13 mouse cellular contexts compared by ENCODE assay signal in the genomic region with DNA sequence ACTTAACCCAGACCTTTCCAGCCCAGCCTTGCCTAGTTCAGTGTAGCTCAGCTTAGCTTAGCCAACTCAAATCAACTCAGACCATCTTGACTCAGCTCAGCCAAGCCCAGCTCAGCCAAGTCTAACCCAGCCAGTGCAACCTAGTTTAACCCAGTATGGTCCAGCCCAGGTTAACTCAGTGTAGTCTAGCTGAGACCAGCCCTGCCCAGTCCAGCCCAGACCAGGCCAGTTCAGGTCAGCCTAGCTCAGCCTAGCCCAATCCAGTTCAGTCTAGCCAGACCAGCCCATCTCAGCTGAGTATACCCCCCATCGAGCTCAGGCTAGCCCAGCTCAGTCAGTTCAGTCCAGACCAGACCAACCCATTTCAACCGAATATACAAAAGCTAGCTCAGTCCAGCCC.
DNase-seq lines count a peak whose midpoint lies in the region; ATAC-seq and TF ChIP-seq lines count a peak whose summit lies in the region.
"Had no signal": no experiment of that assay in that cellular context is flagged by ENCODE, and none has a peak within 500 bp of the region (broad histone marks: within the 10 kb centered on the region; RNA-seq: fewer than 3 reads in every experiment).

No protein-coding gene starts in this region.

- H3K4me1 ChIP-seq in forebrain, embryonic 13.5 days: no peaks in the 10 kb centered on the region
- 0 out of 2 replicates have a peak, but pooled peaks cover 5% of the 10 kb centered on the region for H3K4me1 ChIP-seq in forebrain, embryonic 10.5 days
- H3K4me1 ChIP-seq in lung, embryonic 14.5 days (ENCODE audit: insufficient read depth): no peaks in the 10 kb centered on the region
- H3K4me1 ChIP-seq in lung, adult 2 months (ENCODE audit: control insufficient read depth, insufficient read depth, low read length): no peaks in the 10 kb centered on the region
- no peaks in the 10 kb centered on the region for H3K4me1 ChIP-seq in intestine, embryonic 14.5 days (replicated peaks; ENCODE audit: control insufficient read depth, insufficient read depth, low read length)
- H3K4me1 ChIP-seq in midbrain, postnatal 0 days (ENCODE audit: insufficient read depth, low read length): no peaks in the 10 kb centered on the region
- H3K4me1 ChIP-seq: heart, embryonic 13.5 days had no signal

- WGBS in forebrain, embryonic 13.5 days: 84% methylated on average over 2 of the region's 2 CpGs
- WGBS in forebrain, embryonic 10.5 days: 89% methylated on average over 2 of the region's 2 CpGs
- WGBS in lung, embryonic 14.5 days: 75% methylated on average over 2 of the region's 2 CpGs
- WGBS in lung, adult 2 months: 68% methylated on average over 2 of the region's 2 CpGs
- WGBS in intestine, embryonic 14.5 days: 71% methylated on average over 2 of the region's 2 CpGs
- WGBS in midbrain, postnatal 0 days: 81% methylated on average over 2 of the region's 2 CpGs

- no peaks in the 10 kb centered on the region for H3K36me3 ChIP-seq in forebrain, embryonic 13.5 days (ENCODE audit: poor library complexity, severe bottlenecking)
- H3K36me3 ChIP-seq in forebrain, embryonic 10.5 days (replicated peaks): no peaks in the 10 kb centered on the region
- H3K36me3 ChIP-seq in lung, embryonic 14.5 days (ENCODE audit: insufficient read depth): no peaks in the 10 kb centered on the region
- H3K36me3 ChIP-seq in intestine, embryonic 14.5 days (ENCODE audit: control insufficient read depth, insufficient read depth, low read length): no peaks in the 10 kb centered on the region
- H3K36me3 ChIP-seq in midbrain, postnatal 0 days (ENCODE audit: insufficient read depth, low read length): no peaks in the 10 kb centered on the region
- H3K36me3 ChIP-seq: heart, embryonic 13.5 days had no signal

- no peaks in the 10 kb centered on the region for H3K9me3 ChIP-seq in forebrain, embryonic 13.5 days (replicated peaks)
- no peaks in the 10 kb centered on the region for H3K9me3 ChIP-seq in forebrain, embryonic 10.5 days
- H3K9me3 ChIP-seq in lung, embryonic 14.5 days (ENCODE audit: low read depth, low read length): no peaks in the 10 kb centered on the region
- no peaks in the 10 kb centered on the region for H3K9me3 ChIP-seq in intestine, embryonic 14.5 days (ENCODE audit: control insufficient read depth, low read length)
- H3K9me3 ChIP-seq in midbrain, postnatal 0 days (ENCODE audit: low read length): no peaks in the 10 kb centered on the region
- H3K9me3 ChIP-seq: heart, embryonic 13.5 days; megakaryocyte, embryonic 14.5 days had no signal

- H3K4me3 ChIP-seq in forebrain, embryonic 13.5 days: no peak overlapping the region
- no peak overlapping the region for H3K4me3 ChIP-seq in forebrain, embryonic 10.5 days
- H3K4me3 ChIP-seq in lung, embryonic 14.5 days (ENCODE audit: low read depth, low read length): no peak overlapping the region
- H3K4me3 ChIP-seq in lung, adult 2 months (replicated peaks; ENCODE audit: extremely low read depth, low read depth, low read length): no peak overlapping the region
- no peak overlapping the region for H3K4me3 ChIP-seq in intestine, embryonic 14.5 days (ENCODE audit: low read depth, low read length)
- no peak overlapping the region for H3K4me3 ChIP-seq in midbrain, postnatal 0 days (ENCODE audit: low read depth, low read length)
- H3K4me3 ChIP-seq: heart, embryonic 13.5 days; megakaryocyte, embryonic 14.5 days had no signal

- ATAC-seq in forebrain, embryonic 13.5 days: peak; percentile 13; the same call in 1 of the 2 replicates
- ATAC-seq in lung, embryonic 14.5 days (ENCODE audit: insufficient read depth): peak; percentile 41
- peak; percentile 59; the same call in 1 of the 2 replicates for ATAC-seq in intestine, embryonic 14.5 days (replicated peaks; ENCODE audit: low FRiP score, low TSS enrichment, low read depth)
- ATAC-seq in midbrain, postnatal 0 days (ENCODE audit: low FRiP score): 0 out of 2 replicates have a peak, but pooled peaks have one; percentile 25

- TF ChIP-seq CTCF in lung, embryonic 14.5 days (IDR thresholded peaks at IDR 0.05; ENCODE audit: low read depth): no peak
- no peak for TF ChIP-seq CTCF in lung, adult 2 months (IDR thresholded peaks at IDR 0.05; ENCODE audit: insufficient read depth, low read length)
- no peak for TF ChIP-seq CTCF in midbrain, postnatal 0 days (IDR thresholded peaks at IDR 0.05)

- no peak for TF ChIP-seq POLR2A in lung, adult 2 months (IDR thresholded peaks at IDR 0.05; ENCODE audit: borderline replicate concordance, extremely low read depth, low read depth, low read length)

- no peak overlapping the region for H3K4me2 ChIP-seq in forebrain, embryonic 13.5 days
- no peak overlapping the region for H3K4me2 ChIP-seq in lung, embryonic 14.5 days
- H3K4me2 ChIP-seq in intestine, embryonic 14.5 days (ENCODE audit: low read length): no peak overlapping the region
- H3K4me2 ChIP-seq in midbrain, postnatal 0 days (ENCODE audit: low read depth, low read length, poor library complexity, severe bottlenecking): no peak overlapping the region
- H3K4me2 ChIP-seq: heart, embryonic 13.5 days had no signal

- no peak overlapping the region for H3K27ac ChIP-seq in forebrain, embryonic 13.5 days
- H3K27ac ChIP-seq in forebrain, embryonic 10.5 days: no peak overlapping the region
- no peak overlapping the region for H3K27ac ChIP-seq in lung, embryonic 14.5 days (ENCODE audit: low read depth)
- H3K27ac ChIP-seq in intestine, embryonic 14.5 days (ENCODE audit: low read depth): no peak overlapping the region
- no peak overlapping the region for H3K27ac ChIP-seq in midbrain, postnatal 0 days (ENCODE audit: low read depth, low read length)
- H3K27ac ChIP-seq: heart, embryonic 13.5 days had no signal

- H3K9ac ChIP-seq in forebrain, embryonic 13.5 days: no peak overlapping the region
- H3K9ac ChIP-seq in lung, embryonic 14.5 days: no peak overlapping the region
- no peak overlapping the region for H3K9ac ChIP-seq in intestine, embryonic 14.5 days (ENCODE audit: low read length)
- H3K9ac ChIP-seq in midbrain, postnatal 0 days (replicated peaks; ENCODE audit: low read length, poor library complexity, severe bottlenecking): no peak overlapping the region
- H3K9ac ChIP-seq: heart, embryonic 13.5 days had no signal

- DNase-seq in forebrain, embryonic 10.5 days (ENCODE audit: extremely low spot score, low spot score): no peak
- no peak for DNase-seq in lung, embryonic 14.5 days
- DNase-seq in lung, adult 2 months: no peak
- DNase-seq in intestine, embryonic 14.5 days (ENCODE audit: low spot score): no peak
- DNase-seq in midbrain, postnatal 0 days (ENCODE audit: low spot score): no peak
- DNase-seq in retina, postnatal 1 day: no peak
- no peak for DNase-seq in right cerebral cortex, adult 18-20 months
- DNase-seq: kidney, postnatal 14 days; spleen, adult 18-20 months; thymus, postnatal 36 days had no signal

- H3K27me3 ChIP-seq in forebrain, embryonic 13.5 days: no peaks in the 10 kb centered on the region
- H3K27me3 ChIP-seq in forebrain, embryonic 10.5 days (ENCODE audit: poor library complexity, severe bottlenecking): no peaks in the 10 kb centered on the region
- H3K27me3 ChIP-seq in lung, embryonic 14.5 days (ENCODE audit: insufficient read depth, low read length): no peaks in the 10 kb centered on the region
- H3K27me3 ChIP-seq in intestine, embryonic 14.5 days (replicated peaks; ENCODE audit: control insufficient read depth, insufficient read depth, low read length): no peaks in the 10 kb centered on the region
- no peaks in the 10 kb centered on the region for H3K27me3 ChIP-seq in midbrain, postnatal 0 days (ENCODE audit: insufficient read depth, low read length)
- H3K27me3 ChIP-seq: heart, embryonic 13.5 days had no signal
